ENCODE assay signal across 10 mouse cellular contexts in genomic region chr8:70501820-70502529, GRCm38 (mm10). TPM values are rescaled to one million over a fixed set of nuclear protein-coding genes. Genes with fewer than 3 reads are reported as not detected.
DNase-seq lines count a peak whose midpoint lies in the region; ATAC-seq lines count a peak whose summit lies in the region.
"Had no signal": no experiment of that assay in that cellular context is flagged by ENCODE, and none has a peak within 500 bp of the region (broad histone marks: within the 10 kb centered on the region; RNA-seq: fewer than 3 reads in every experiment).

No protein-coding gene starts in this region.

- no peak overlapping the region for H3K27ac ChIP-seq in kidney, embryonic 16.5 days (ENCODE audit: low read length)
- no peak overlapping the region for H3K27ac ChIP-seq in heart, embryonic 14.5 days (replicated peaks in 1 of 2; ENCODE audit: control insufficient read depth in 1 of 2, insufficient read depth in 1 of 2, low read depth in 2 of 2, low read length in 2 of 2)
- H3K27ac ChIP-seq in liver, embryonic 13.5 days, result peak overlapping the region; percentile 84
- H3K27ac ChIP-seq: midbrain, embryonic 15.5 days had no signal

- H3K9me3 ChIP-seq in kidney, embryonic 16.5 days (ENCODE audit: low read length), result no peaks in the 10 kb centered on the region
- H3K9me3 ChIP-seq in heart, embryonic 14.5 days (ENCODE audit: control insufficient read depth, low read length), result no peaks in the 10 kb centered on the region
- no peaks in the 10 kb centered on the region for H3K9me3 ChIP-seq in liver, embryonic 13.5 days (replicated peaks)
- H3K9me3 ChIP-seq: midbrain, embryonic 15.5 days had no signal

- H3K27me3 ChIP-seq in kidney, embryonic 16.5 days (ENCODE audit: insufficient read depth, low read length), result peaks cover 72% of the 10 kb centered on the region
- H3K27me3 ChIP-seq in heart, embryonic 14.5 days (ENCODE audit: control insufficient read depth, insufficient read depth, low read length), result peaks cover 67% of the 10 kb centered on the region
- peaks cover 67% of the 10 kb centered on the region for H3K27me3 ChIP-seq in liver, embryonic 13.5 days

- peaks cover 42% of the 10 kb centered on the region for H3K4me1 ChIP-seq in kidney, embryonic 16.5 days (ENCODE audit: insufficient read depth, low read length)
- peaks cover 18 to 37% of the 10 kb centered on the region in 2 experiments for H3K4me1 ChIP-seq in heart, embryonic 14.5 days (ENCODE audit: control insufficient read depth in 2 of 2, insufficient read depth in 2 of 2, low read length in 2 of 2)
- H3K4me1 ChIP-seq in liver, embryonic 13.5 days (replicated peaks), result peaks cover 83% of the 10 kb centered on the region

- no peaks in the 10 kb centered on the region; the same call in 1 of the 2 replicates for H3K36me3 ChIP-seq in kidney, embryonic 16.5 days (ENCODE audit: insufficient read depth, low read length)
- H3K36me3 ChIP-seq in heart, embryonic 14.5 days (ENCODE audit: control insufficient read depth, insufficient read depth, low read length), result peaks cover 15% of the 10 kb centered on the region
- peaks cover 4% of the 10 kb centered on the region for H3K36me3 ChIP-seq in liver, embryonic 13.5 days
- H3K36me3 ChIP-seq: midbrain, embryonic 15.5 days had no signal

- no peak overlapping the region for H3K4me3 ChIP-seq in kidney, embryonic 16.5 days (ENCODE audit: low read length)
- H3K4me3 ChIP-seq in heart, embryonic 14.5 days (ENCODE audit: control insufficient read depth in 1 of 2, insufficient read depth in 1 of 2, low read depth in 1 of 2, low read length in 2 of 2), result peak overlapping the region in 1 of 2 experiments; percentile 16; a peak in 2 of 4 replicates
- peak overlapping the region; percentile 47 for H3K4me3 ChIP-seq in liver, embryonic 13.5 days (replicated peaks)
- H3K4me3 ChIP-seq: midbrain, embryonic 15.5 days had no signal

- ATAC-seq in kidney, embryonic 16.5 days (ENCODE audit: low FRiP score, low TSS enrichment), result no peak
- ATAC-seq in heart, embryonic 14.5 days (ENCODE audit: insufficient number of reproducible peaks, insufficient read depth, low FRiP score, low read depth), result no peak
- ATAC-seq in liver, embryonic 13.5 days (ENCODE audit: low read depth), result no peak
- ATAC-seq in frontal cortex, adult (ENCODE audit: low TSS enrichment), result no peak
- ATAC-seq: midbrain, embryonic 15.5 days had no signal

- 0 out of 2 replicates have a peak overlapping the region, but pooled peaks have one; percentile 18 for H3K9ac ChIP-seq in kidney, embryonic 16.5 days (replicated peaks; ENCODE audit: low read length)
- peak overlapping the region; percentile 27; the same call in 1 of the 2 replicates for H3K9ac ChIP-seq in heart, embryonic 14.5 days (ENCODE audit: low read length)
- H3K9ac ChIP-seq in liver, embryonic 13.5 days, result peak overlapping the region; percentile 62
- H3K9ac ChIP-seq: midbrain, embryonic 15.5 days had no signal

- 0 out of 2 replicates have a peak overlapping the region, but pooled peaks have one; percentile 13 for H3K4me2 ChIP-seq in kidney, embryonic 16.5 days (replicated peaks; ENCODE audit: low read depth, low read length)
- H3K4me2 ChIP-seq in heart, embryonic 14.5 days (ENCODE audit: low read length), result peak overlapping the region; percentile 50
- peak overlapping the region; percentile 72 for H3K4me2 ChIP-seq in liver, embryonic 13.5 days

- WGBS in kidney, embryonic 16.5 days, result 7% methylated on average over 23 of the region's 23 CpGs
- 13% methylated on average over 20 of the region's 23 CpGs for WGBS in heart, embryonic 14.5 days
- 17% methylated on average over 23 of the region's 23 CpGs for WGBS in liver, embryonic 13.5 days (ENCODE audit: insufficient replicate concordance)

- no peak for DNase-seq in kidney, adult 11 months
- DNase-seq in cerebellum, postnatal 36 days, result peak; percentile 44 to 52
- no peak for DNase-seq in liver, embryonic 13.5 days
- no peak for DNase-seq in adrenal gland, adult 2 months
- no peak for DNase-seq in lung, postnatal 4 days
- DNase-seq: thymus, postnatal 4 days had no signal

RNA-seq across cellular contexts. Expression of gene Rex1bd, which starts 4.6 kb away (rescaled TPM):
- polyA plus RNA-seq in kidney, embryonic 16.5 days (2015; fragmentation: Nextera tagmentation; extraction: Ambion mirVana), result 133 and 135 TPM in 2 replicates
- polyA plus RNA-seq in heart, embryonic 14.5 days (2014; fragmentation: Nextera tagmentation; extraction: Ambion mirVana), result 129 and 138 TPM in 2 replicates
- 81.2 and 82.3 TPM in 2 replicates for polyA plus RNA-seq in liver, embryonic 13.5 days (2015; fragmentation: Nextera tagmentation; extraction: Ambion mirVana)
- 100 to 1,000 TPM; 148 to 164 TPM for total RNA-seq in adrenal gland, adult 2 months (2021)
- 327 and 373 TPM in 2 replicates for polyA plus RNA-seq in adrenal gland, adult 2 months (2012; rRNA removed)

RNA-seq across cellular contexts. Expression of gene Uba52, which starts 8.6 kb away (rescaled TPM):
- 869 and 882 TPM in 2 replicates for polyA plus RNA-seq in kidney, embryonic 16.5 days (2015; fragmentation: Nextera tagmentation; extraction: Ambion mirVana)
- polyA plus RNA-seq in heart, embryonic 14.5 days (2014; fragmentation: Nextera tagmentation; extraction: Ambion mirVana), result 900 and 1,040 TPM in 2 replicates
- 736 and 758 TPM in 2 replicates for polyA plus RNA-seq in liver, embryonic 13.5 days (2015; fragmentation: Nextera tagmentation; extraction: Ambion mirVana)
- 1,000 to 10,000 TPM; 1,627 to 1,685 TPM for total RNA-seq in adrenal gland, adult 2 months (2021)
- 619 and 1,322 TPM in 2 replicates for polyA plus RNA-seq in adrenal gland, adult 2 months (2012; rRNA removed)

RNA-seq across cellular contexts. Expression of gene Crlf1, which starts 9.0 kb away (rescaled TPM):
- 29.3 and 30.7 TPM in 2 replicates for polyA plus RNA-seq in kidney, embryonic 16.5 days (2015; fragmentation: Nextera tagmentation; extraction: Ambion mirVana)
- 0.42 and 2.0 TPM in 2 replicates for polyA plus RNA-seq in heart, embryonic 14.5 days (2014; fragmentation: Nextera tagmentation; extraction: Ambion mirVana)
- polyA plus RNA-seq in liver, embryonic 13.5 days (2015; fragmentation: Nextera tagmentation; extraction: Ambion mirVana), result 3.2 and 3.6 TPM in 2 replicates
- 1 to 10 TPM in 1 of 2 experiments, under 1 TPM in 1; 0.58 to 1.4 TPM for total RNA-seq in adrenal gland, adult 2 months (2021)
- polyA plus RNA-seq in adrenal gland, adult 2 months (2012; rRNA removed), result 0.58 and 1.2 TPM in 2 replicates

RNA-seq across cellular contexts. Expression of gene Tmem59l, which starts 14.8 kb away (rescaled TPM):
- polyA plus RNA-seq in kidney, embryonic 16.5 days (2015; fragmentation: Nextera tagmentation; extraction: Ambion mirVana), result 6.5 and 7.0 TPM in 2 replicates
- polyA plus RNA-seq in heart, embryonic 14.5 days (2014; fragmentation: Nextera tagmentation; extraction: Ambion mirVana), result 0.31 TPM in 1 of 2 replicates, not detected in the other
- 0.14 and 0.33 TPM in 2 replicates for polyA plus RNA-seq in liver, embryonic 13.5 days (2015; fragmentation: Nextera tagmentation; extraction: Ambion mirVana)
- 10 to 100 TPM; 16.8 to 24.3 TPM for total RNA-seq in adrenal gland, adult 2 months (2021)
- polyA plus RNA-seq in adrenal gland, adult 2 months (2012; rRNA removed), result 42.9 and 55.8 TPM in 2 replicates

RNA-seq across cellular contexts. Expression of gene Klhl26, which starts 25.2 kb away (rescaled TPM):
- 25.0 and 26.8 TPM in 2 replicates for polyA plus RNA-seq in kidney, embryonic 16.5 days (2015; fragmentation: Nextera tagmentation; extraction: Ambion mirVana)
- 9.6 and 9.8 TPM in 2 replicates for polyA plus RNA-seq in heart, embryonic 14.5 days (2014; fragmentation: Nextera tagmentation; extraction: Ambion mirVana)
- polyA plus RNA-seq in liver, embryonic 13.5 days (2015; fragmentation: Nextera tagmentation; extraction: Ambion mirVana), result 6.7 and 7.0 TPM in 2 replicates
- 10 to 100 TPM; 21.7 to 25.8 TPM for total RNA-seq in adrenal gland, adult 2 months (2021)
- polyA plus RNA-seq in adrenal gland, adult 2 months (2012; rRNA removed), result 119 and 121 TPM in 2 replicates

Comparison
In these comparisons a context has a peak if more than half of its experiments do, and no peak if none do; other contexts are left out.
1. H3K4me2 ChIP-seq: peak in every context shown above with its lines; median percentile 72 in liver, embryonic 13.5 days; 50 in heart, embryonic 14.5 days; 13 in kidney, embryonic 16.5 days.
2. DNase-seq: peak in cerebellum, postnatal 36 days (2 of 2); none in kidney, adult 11 months (single experiment), liver, embryonic 13.5 days (single experiment), adrenal gland, adult 2 months (single experiment) and lung, postnatal 4 days (0 of 2).
3. Peak in every context shown above with its lines, with median percentiles within 50 percentile points of each other: H3K9ac ChIP-seq.